Mouse (Mus musculus) hindbrain, embryonic 13.5 days (tissue): ENCODE measurements around the gene Ipo9. TPM values are rescaled to one million over a fixed set of nuclear protein-coding genes. Genes with fewer than 3 reads are reported as not detected.
"Not testable (repeated sequence)": the region's sequence is repeated elsewhere in the genome, so short reads cannot be mapped to it uniquely, and the experiment has no call there.

Experiments used
- ATAC-seq: fragments of 200-750 bp; cut with Nextera tagmentation; 2 replicates; pipeline ENCODE4 v1.8.0; 2017; ENCODE audit warnings: moderate TSS enrichment; ENCODE audit not compliant: low FRiP score
- H3K27ac ChIP-seq: fragments of 300-500 bp; sonication (generic); 2 replicates; pipeline ENCODE4 v1.5.1; 2015; ENCODE audit warnings: inconsistent platforms, mild to moderate bottlenecking, moderate library complexity
- H3K27me3 ChIP-seq: fragments of 300-500 bp; sonication (generic); 2 replicates; pipeline ENCODE4 v1.6.1; 2015; ENCODE audit warnings: mild to moderate bottlenecking, inconsistent platforms
- H3K36me3 ChIP-seq: fragments of 300-500 bp; sonication (generic); 2 replicates; pipeline ENCODE4 v1.6.1; 2015; ENCODE audit warnings: mild to moderate bottlenecking, inconsistent platforms
- H3K4me1 ChIP-seq: fragments of 300-500 bp; sonication (generic); replicated peaks from 2 replicates; pipeline ENCODE4 v1.6.1; 2015; ENCODE audit warnings: inconsistent platforms
- H3K4me2 ChIP-seq: fragments of 300-500 bp; sonication (generic); 2 replicates; pipeline ENCODE4 v1.6.1; 2015; ENCODE audit warnings: inconsistent platforms, mild to moderate bottlenecking, moderate library complexity
- H3K4me3 ChIP-seq: fragments of 300-500 bp; sonication (generic); 2 replicates; pipeline ENCODE4 v1.5.1; 2015; ENCODE audit warnings: mild to moderate bottlenecking, inconsistent platforms
- H3K9ac ChIP-seq: fragments of 300-500 bp; sonication (generic); 2 replicates; pipeline ENCODE4 v1.6.1; 2015; ENCODE audit warnings: mild to moderate bottlenecking, inconsistent platforms
- H3K9me3 ChIP-seq: fragments of 300-500 bp; sonication (generic); 2 replicates; pipeline ENCODE4 v1.6.1; 2016; ENCODE audit warnings: inconsistent platforms
- WGBS: fragments of 180-500 bp; shearing (Covaris S2); methylation state at CpG from one replicate; pipeline ENCODE4 v1.1.7; 2015; 5-methylcytosine and 5-hydroxymethylcytosine counted together
- polyA plus RNA-seq: library from polyadenylated mRNA; unstranded; fragments of >200 nt; fragmentation: Nextera tagmentation; extraction: Ambion mirVana; gene quantifications from 2 replicates; pipeline ENCODE4 v1.2.1, GENCODE M21; 2015

The Ipo9 gene
- polyA plus RNA-seq, 1 experiment from 2014 or later = 124 TPM

DNA sequence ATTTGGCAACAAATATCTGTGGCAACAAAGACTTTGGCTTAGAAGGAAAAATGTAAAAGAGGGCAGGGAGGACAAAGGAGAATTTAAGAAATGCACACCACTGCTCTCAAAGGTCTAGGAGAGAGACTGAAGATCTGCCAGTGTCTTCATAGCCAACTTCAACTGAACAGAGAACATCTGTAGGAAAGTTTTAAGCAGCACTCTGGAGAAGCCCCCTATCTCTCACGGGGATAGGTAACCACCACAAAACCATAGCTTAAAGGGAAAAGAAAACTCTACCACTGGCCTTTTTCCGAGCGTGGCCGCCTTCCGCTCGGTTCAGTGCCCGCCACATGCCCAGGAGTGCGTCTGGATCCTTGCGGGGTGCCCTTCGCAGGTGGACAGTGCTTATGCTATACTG, 3.7 kb downstream of the Ipo9 start:
- H3K4me1 ChIP-seq = peaks cover 39% of the 10 kb centered on the region
- 97% methylated on average over 10 of the region's 10 CpGs for WGBS
- no peak for ATAC-seq
- H3K9ac ChIP-seq = no peak overlapping the region
- H3K9me3 ChIP-seq = no peaks in the 10 kb centered on the region
- H3K27me3 ChIP-seq = no peaks in the 10 kb centered on the region
- H3K4me2 ChIP-seq = no peak overlapping the region
- H3K36me3 ChIP-seq = peaks cover 37% of the 10 kb centered on the region
- H3K27ac ChIP-seq = no peak overlapping the region
- no peak overlapping the region for H3K4me3 ChIP-seq

DNA sequence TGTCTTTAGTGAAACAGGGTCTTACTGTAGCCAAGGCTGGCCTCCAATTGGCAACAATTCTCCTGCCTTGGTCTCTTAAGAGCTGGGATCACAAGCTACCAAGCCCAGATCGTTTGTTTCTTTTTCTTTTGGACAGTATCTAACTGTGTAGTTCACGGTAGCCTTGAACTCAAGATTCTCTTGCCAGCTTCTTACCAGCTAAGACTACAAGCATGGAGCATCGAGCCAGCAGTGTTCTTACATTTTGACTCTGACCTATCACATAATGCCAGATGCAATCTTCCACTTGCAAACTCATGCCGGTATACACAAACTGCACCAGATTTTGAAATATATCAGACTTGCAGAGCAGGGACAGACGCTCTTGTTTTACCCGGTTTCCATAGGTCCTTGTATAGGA, 7.5 kb downstream of the Ipo9 start:
- Histone ChIP-seq H3K4me2 (no peak overlapping the region), H3K36me3 (peaks cover 62% of the 10 kb centered on the region), H3K4me3 (no peak overlapping the region), H3K27ac (no peak overlapping the region), H3K27me3 (no peaks in the 10 kb centered on the region), H3K4me1 (peaks cover 12% of the 10 kb centered on the region), H3K9me3 (no peaks in the 10 kb centered on the region), H3K9ac (no peak overlapping the region)
- 95% methylated on average over 6 of the region's 6 CpGs for WGBS
- ATAC-seq = no peak

DNA sequence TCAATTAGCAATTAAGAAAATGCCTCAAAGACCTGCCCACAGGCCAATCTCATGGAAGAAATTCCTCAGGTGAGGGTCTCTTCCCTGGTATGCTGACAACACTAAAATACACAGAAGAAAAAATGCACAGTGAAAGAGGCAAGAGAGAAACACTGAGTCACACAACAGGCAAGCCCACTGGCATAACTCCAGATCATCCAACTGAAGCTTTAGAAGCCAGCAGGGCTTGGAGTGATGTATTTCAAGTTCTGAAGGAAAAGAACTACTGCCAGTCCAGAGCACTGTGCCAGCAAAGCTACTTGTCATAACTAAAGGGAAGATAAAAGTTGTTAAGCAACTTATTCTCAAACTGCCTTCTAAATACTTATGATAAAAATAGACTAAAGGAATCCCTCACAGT, 16.3 kb downstream of the Ipo9 start:
- ATAC-seq = no peak
- no peak overlapping the region for H3K4me2 ChIP-seq
- no peaks in the 10 kb centered on the region for H3K27me3 ChIP-seq
- H3K9ac ChIP-seq = no peak overlapping the region
- no peak overlapping the region for H3K4me3 ChIP-seq
- no peak overlapping the region for H3K27ac ChIP-seq
- H3K9me3 ChIP-seq = no peaks in the 10 kb centered on the region
- H3K4me1 ChIP-seq = no peaks in the 10 kb centered on the region
- peaks cover 95% of the 10 kb centered on the region for H3K36me3 ChIP-seq

DNA sequence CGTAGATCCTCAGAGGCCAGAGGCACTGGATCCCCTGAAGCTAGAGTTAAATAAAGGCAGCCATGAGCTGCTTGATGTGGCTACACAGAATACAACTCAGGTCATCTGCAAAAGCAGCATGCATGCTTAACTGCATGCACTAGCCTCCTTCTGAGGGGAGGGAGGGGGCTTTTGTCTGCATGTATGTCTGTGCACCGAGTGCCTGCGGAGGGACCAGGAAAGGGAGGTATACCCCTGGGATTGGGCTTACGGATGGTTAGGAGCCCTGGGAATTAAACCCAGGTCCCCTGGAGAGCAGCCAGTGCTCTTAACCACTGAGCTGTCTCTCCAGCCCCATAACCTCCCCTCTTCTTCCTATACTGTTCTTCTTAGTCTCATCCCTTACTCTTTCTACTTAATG, 18.2 kb downstream of the Ipo9 start:
- Histone ChIP-seq H3K4me2 (no peak overlapping the region), H3K9me3 (no peaks in the 10 kb centered on the region), H3K4me1 (no peaks in the 10 kb centered on the region), H3K27ac (no peak overlapping the region), H3K4me3 (no peak overlapping the region), H3K27me3 (no peaks in the 10 kb centered on the region), H3K36me3 (peaks cover 94% of the 10 kb centered on the region), H3K9ac (no peak overlapping the region)
- WGBS = 79% methylated on average over 4 of the region's 4 CpGs
- ATAC-seq = no peak

DNA sequence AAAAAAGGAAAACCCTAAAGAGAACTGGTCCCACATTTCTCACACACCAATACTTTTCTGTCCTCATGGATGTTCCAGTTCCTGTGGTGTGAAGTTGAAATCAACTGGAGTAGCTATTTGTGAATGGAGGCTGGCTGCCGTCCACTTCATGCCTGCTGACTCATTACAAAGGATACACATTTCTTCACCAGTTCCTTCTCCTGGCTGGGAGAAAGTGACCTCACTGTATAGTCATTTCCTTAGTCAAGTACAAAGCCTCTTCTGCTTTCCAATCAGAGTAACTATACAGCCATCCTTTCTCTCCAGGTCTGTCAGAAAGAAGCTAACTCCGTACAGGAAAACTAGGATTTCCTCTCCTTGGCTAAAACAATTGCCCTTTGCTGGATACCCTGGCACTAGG, 19.3 kb downstream of the Ipo9 start:
- Histone ChIP-seq H3K27me3 (no peaks in the 10 kb centered on the region), H3K4me1 (no peaks in the 10 kb centered on the region), H3K9ac (no peak overlapping the region), H3K36me3 (peaks cover 93% of the 10 kb centered on the region), H3K4me2 (no peak overlapping the region), H3K4me3 (no peak overlapping the region), H3K27ac (no peak overlapping the region), H3K9me3 (no peaks in the 10 kb centered on the region)
- ATAC-seq = no peak
- WGBS = 90% methylated on average over 2 of the region's 2 CpGs

DNA sequence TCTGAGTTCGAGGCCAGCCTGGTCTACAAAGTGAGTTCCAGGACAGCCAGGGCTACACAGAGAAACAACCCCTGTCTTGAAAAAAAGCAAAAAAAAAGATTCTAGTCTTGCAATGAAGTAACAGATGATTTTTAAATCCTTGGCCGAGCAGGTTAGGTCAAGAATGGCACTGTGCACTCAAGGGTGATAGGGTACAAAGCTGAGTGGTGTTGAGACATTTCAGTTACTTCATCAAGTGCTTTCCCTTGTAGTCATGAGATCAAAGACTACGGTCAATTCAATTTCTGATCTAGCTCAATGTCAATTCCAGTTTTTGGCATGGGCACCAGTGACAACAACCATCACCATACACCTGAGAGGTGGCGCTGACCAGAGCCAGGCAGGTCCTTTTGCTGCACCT, 21.3 kb downstream of the Ipo9 start:
- Histone ChIP-seq H3K27ac (no peak overlapping the region), H3K9me3 (no peaks in the 10 kb centered on the region), H3K4me1 (no peaks in the 10 kb centered on the region), H3K4me3 (no peak overlapping the region), H3K4me2 (no peak overlapping the region), H3K9ac (no peak overlapping the region), H3K36me3 (peaks cover 93% of the 10 kb centered on the region), H3K27me3 (no peaks in the 10 kb centered on the region)
- WGBS = 96% methylated on average over 4 of the region's 4 CpGs
- ATAC-seq = no peak

DNA sequence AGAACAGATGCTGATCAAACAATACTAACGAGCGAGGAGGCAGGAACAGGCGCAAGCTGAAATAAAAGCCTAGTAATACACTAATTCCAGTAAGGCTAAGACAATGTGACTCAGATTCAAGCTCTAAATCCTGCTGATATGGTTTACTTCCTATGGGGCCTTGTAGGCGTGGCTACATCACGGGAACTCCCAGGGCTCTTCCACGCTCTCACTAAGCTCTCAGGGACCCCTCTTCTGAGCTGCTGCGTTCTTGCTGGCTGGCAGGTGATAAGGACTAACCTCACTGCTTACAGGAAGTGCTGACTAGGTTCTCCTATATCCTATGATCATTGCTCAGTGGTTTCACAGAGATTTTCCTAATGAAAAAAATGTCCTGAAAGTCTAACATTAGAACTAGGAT, 24.9 kb downstream of the Ipo9 start:
- no peaks in the 10 kb centered on the region for H3K4me1 ChIP-seq
- no peak for ATAC-seq
- H3K36me3 ChIP-seq = peaks cover 91% of the 10 kb centered on the region
- no peak overlapping the region for H3K4me3 ChIP-seq
- H3K9me3 ChIP-seq = no peaks in the 10 kb centered on the region
- H3K9ac ChIP-seq = no peak overlapping the region
- no peak overlapping the region for H3K27ac ChIP-seq
- H3K27me3 ChIP-seq = no peaks in the 10 kb centered on the region
- H3K4me2 ChIP-seq = no peak overlapping the region
- 90% methylated on average over 7 of the region's 7 CpGs for WGBS

DNA sequence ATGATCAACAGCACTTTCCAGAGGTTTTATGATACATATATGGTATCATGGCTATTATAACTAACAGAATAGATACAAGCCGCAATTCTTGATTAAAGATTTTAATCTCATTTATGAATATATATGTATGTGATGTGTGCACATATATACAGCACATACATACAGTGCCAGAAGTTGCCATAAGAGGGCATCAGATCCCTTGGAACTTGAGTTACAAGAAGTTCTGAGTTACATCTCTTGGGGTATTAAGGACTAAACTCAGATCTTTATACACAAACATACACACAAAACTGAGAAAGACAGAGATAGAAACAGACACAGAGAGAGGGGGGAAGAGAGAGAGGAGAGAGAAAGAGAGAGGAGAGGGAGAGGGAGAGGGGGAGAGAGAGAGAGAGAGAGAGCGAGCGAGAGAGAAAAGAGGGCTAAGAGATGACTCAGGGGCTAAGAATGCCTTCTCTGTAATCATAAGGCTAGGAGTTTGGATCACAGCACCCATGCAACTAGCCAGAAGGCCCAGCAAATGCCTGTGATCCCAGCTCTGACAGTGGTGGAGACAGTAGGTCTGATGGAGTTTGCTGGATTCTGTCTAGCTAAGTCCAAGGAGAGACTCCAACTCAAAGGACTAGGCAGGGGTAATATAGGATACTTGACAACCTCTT, 28.7 kb downstream of the Ipo9 start:
- Histone ChIP-seq H3K27me3 (no peaks in the 10 kb centered on the region), H3K4me1 (no peaks in the 10 kb centered on the region), H3K4me2 (no peak overlapping the region), H3K4me3 (no peak overlapping the region), H3K27ac (no peak overlapping the region), H3K36me3 (peaks cover 85% of the 10 kb centered on the region), H3K9me3 (no peaks in the 10 kb centered on the region), H3K9ac (no peak overlapping the region)
- WGBS = 92% methylated on average over 3 of the region's 3 CpGs
- no peak for ATAC-seq

DNA sequence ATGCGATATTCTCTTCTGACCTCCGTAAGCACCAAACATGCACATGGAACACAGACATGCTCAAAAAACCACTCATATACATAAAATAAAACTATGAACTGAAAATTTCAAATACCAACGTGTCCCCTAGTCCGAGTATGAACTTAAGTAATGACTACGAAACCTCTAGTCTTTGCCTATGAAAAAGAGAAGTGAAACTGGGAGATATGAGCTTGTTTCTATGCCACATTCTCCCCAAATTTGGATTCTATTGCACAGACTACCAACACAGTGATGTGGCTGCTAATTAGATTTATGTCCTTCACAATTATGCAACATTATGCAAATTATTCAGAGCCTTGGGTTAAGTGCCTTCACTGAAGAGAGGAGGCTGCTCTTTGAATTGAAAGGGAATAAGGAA, 30.8 kb downstream of the Ipo9 start:
- Histone ChIP-seq H3K4me1 (no peaks in the 10 kb centered on the region), H3K27ac (no peak overlapping the region), H3K36me3 (peaks cover 81% of the 10 kb centered on the region), H3K4me3 (no peak overlapping the region), H3K9me3 (no peaks in the 10 kb centered on the region), H3K27me3 (no peaks in the 10 kb centered on the region), H3K4me2 (no peak overlapping the region), H3K9ac (no peak overlapping the region)
- WGBS = 95% methylated on average over 5 of the region's 5 CpGs
- ATAC-seq = no peak

DNA sequence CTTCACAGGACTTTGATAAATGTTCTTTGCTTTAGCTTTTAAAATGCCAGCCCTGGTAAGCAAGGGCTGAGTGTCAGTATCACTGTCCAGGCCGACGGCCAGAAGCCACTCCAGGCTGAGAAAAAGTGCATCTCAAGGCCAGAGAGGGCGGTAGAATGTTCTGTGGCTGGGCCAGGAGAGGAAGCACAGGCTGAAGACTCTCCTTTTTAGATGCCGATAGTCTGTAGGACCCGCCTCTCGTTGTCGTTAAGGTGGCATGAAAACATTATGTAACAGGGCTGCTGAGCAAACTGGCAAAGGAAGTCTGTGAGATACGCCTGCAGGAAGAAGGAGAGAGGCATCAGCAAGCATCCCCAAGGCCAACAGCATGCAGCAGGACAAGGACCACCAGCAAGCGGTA, 45.1 kb downstream of the Ipo9 start:
- ATAC-seq = no peak
- H3K9ac ChIP-seq = no peak overlapping the region
- H3K4me3 ChIP-seq = no peak overlapping the region
- H3K9me3 ChIP-seq = no peaks in the 10 kb centered on the region
- H3K4me1 ChIP-seq = peaks cover 6% of the 10 kb centered on the region
- peaks cover 84% of the 10 kb centered on the region for H3K36me3 ChIP-seq
- H3K27me3 ChIP-seq = no peaks in the 10 kb centered on the region
- WGBS = 88% methylated on average over 9 of the region's 9 CpGs
- H3K27ac ChIP-seq = no peak overlapping the region
- no peak overlapping the region for H3K4me2 ChIP-seq

DNA sequence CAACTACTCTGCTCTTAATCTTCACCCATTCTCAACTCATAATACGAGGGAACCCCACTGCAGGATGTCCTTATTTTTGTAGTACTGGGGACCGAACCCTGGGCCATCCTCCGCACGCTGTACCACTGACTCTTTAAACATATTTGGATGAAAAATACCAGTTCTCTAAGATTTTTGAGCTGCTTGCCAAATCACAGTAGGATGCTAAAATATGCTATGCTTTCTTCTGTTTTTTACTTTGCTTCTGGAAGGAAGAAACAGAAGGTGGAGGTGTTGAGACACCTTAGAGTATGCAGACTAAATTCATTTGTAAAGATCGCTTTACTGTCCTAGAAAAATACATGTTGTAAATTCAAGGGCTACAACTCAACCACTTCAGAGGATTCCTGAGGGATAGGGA, 46.1 kb downstream of the Ipo9 start:
- Histone ChIP-seq H3K36me3 (peaks cover 74% of the 10 kb centered on the region), H3K27me3 (no peaks in the 10 kb centered on the region), H3K9ac (no peak overlapping the region), H3K27ac (no peak overlapping the region), H3K4me1 (peaks cover 11% of the 10 kb centered on the region), H3K4me3 (no peak overlapping the region), H3K4me2 (no peak overlapping the region), H3K9me3 (no peaks in the 10 kb centered on the region)
- no peak for ATAC-seq
- WGBS = 93% methylated on average over 5 of the region's 5 CpGs

DNA sequence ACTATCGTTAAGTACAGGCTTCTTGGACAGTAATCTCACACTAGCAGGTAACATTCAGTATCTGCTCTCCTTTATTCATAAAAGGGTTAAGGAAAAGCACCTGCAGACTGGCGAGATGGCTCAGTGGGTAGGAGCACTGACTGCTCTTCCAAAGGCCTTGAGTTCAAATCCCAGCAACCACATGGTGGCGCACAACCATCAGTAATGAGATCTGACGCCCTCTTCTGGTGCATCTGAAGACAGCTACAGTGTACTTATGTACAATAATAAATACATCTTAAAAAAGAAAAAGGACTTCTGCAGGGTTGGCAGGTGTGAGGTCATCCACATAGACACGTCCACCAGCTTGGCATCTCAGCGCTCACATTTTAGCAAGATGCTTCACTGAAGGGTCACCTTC, 48.7 kb downstream of the Ipo9 start:
- WGBS = 64% methylated on average over 6 of the region's 6 CpGs
- peaks cover 11% of the 10 kb centered on the region for H3K4me1 ChIP-seq
- H3K36me3 ChIP-seq = peaks cover 48% of the 10 kb centered on the region
- not testable (repeated sequence) for H3K4me3 ChIP-seq, H3K4me2 ChIP-seq, H3K9ac ChIP-seq, H3K27me3 ChIP-seq, H3K9me3 ChIP-seq, ATAC-seq, H3K27ac ChIP-seq

DNA sequence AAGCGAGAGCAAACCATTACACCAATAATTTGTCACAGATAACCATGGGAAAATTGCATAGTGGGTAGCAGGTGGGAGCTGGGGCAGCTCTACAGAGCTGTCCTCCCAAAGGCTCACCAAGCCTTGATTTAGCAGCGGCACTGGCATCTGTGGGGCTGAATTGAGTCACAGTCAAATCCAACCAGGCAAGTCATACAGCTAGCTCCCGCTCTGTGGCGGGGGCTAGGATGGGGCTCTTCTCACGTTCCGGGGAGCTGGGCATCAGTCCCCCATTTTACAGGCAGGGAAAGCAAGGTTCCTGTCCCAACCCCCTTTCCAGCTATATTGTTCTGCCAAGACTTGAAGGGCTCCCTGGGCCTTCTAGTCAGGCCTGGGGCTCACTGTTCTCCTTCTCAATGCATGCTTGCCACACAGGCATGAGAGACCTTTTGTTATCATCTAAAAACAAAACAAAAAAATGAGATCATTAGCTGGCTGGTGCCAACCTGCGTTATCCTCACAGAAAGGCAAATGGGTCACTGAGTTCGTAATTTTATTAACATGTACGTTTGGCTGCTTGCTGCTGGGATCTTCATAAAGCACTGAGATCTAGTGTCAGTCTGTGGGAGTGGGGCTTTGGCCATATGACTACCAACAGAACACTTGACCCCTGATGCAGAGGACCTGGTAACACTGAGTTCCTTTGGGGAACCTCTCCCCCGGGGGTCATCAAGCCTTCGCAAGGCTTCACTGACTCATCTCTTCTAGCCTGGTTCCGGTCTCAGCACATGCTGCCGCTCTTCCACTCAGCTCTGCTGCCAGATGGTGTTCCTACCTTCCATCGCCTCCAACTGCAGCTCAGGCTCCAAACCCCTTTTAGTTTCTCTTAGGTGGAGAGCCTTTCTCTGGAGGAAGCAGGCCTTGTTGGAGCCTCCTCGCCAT, 50.0 kb downstream of the Ipo9 start:
- no peak overlapping the region for H3K9ac ChIP-seq
- H3K4me1 ChIP-seq = peaks cover 12% of the 10 kb centered on the region
- no peak overlapping the region for H3K4me2 ChIP-seq
- no peak for ATAC-seq
- 69% methylated on average over 15 of the region's 15 CpGs for WGBS
- H3K27me3 ChIP-seq = no peaks in the 10 kb centered on the region
- H3K27ac ChIP-seq = peak overlapping the region; percentile 23
- peaks cover 35% of the 10 kb centered on the region for H3K36me3 ChIP-seq
- no peak overlapping the region for H3K4me3 ChIP-seq
- no peaks in the 10 kb centered on the region for H3K9me3 ChIP-seq
